Mouse (Mus musculus) hindbrain, embryonic 11.5 days (tissue): ENCODE data around the gene Dnah5. TPM values are rescaled to one million over a fixed set of nuclear protein-coding genes. Genes with fewer than 3 reads are reported as not detected.
A peak's percentile ranks its signal among the peaks of the same experiment; 100 is the strongest.

Experiments used
- ATAC-seq: fragments of 200-750 bp; cut with Nextera tagmentation; 2 replicates; pipeline ENCODE4 v1.8.0; 2017; ENCODE audit warnings: mild to moderate bottlenecking, moderate TSS enrichment, moderate library complexity; ENCODE audit not compliant: low FRiP score
- DNase-seq: peaks from one replicate; pipeline ENCODE4 v3.0.0-alpha.2; 2015; ENCODE audit warnings: low spot score
- H3K27ac ChIP-seq: fragments of 300-500 bp; sonication (generic); 2 replicates; pipeline ENCODE4 v1.5.1; 2014; ENCODE audit warnings: mild to moderate bottlenecking, low read depth, low read length
- H3K27me3 ChIP-seq: fragments of 300-500 bp; sonication (generic); 2 replicates; pipeline ENCODE4 v1.6.1; 2014; ENCODE audit warnings: mild to moderate bottlenecking, low read length, moderate library complexity, mixed read lengths; ENCODE audit not compliant: control insufficient read depth, insufficient read depth
- H3K36me3 ChIP-seq: fragments of 300-500 bp; sonication (generic); 2 replicates; pipeline ENCODE4 v1.6.1; 2014; ENCODE audit warnings: mild to moderate bottlenecking, low read length, moderate library complexity, mixed read lengths; ENCODE audit not compliant: control insufficient read depth, insufficient read depth
- H3K4me1 ChIP-seq: fragments of 300-500 bp; sonication (generic); replicated peaks from 2 replicates; pipeline ENCODE4 v1.6.1; 2014; ENCODE audit warnings: low read length, mixed read lengths; ENCODE audit not compliant: control insufficient read depth, insufficient read depth
- H3K4me2 ChIP-seq: fragments of 300-500 bp; sonication (generic); replicated peaks from 2 replicates; pipeline ENCODE4 v1.6.1; 2014; ENCODE audit warnings: mild to moderate bottlenecking, low read depth, low read length
- H3K4me3 ChIP-seq: fragments of 300-500 bp; sonication (generic); 2 replicates; pipeline ENCODE4 v1.5.1; 2014; ENCODE audit warnings: low read depth, low read length
- H3K9ac ChIP-seq: fragments of 300-500 bp; sonication (generic); 2 replicates; pipeline ENCODE4 v1.6.1; 2014; ENCODE audit warnings: low read depth, low read length
- H3K9me3 ChIP-seq: fragments of 300-500 bp; sonication (generic); 2 replicates; pipeline ENCODE4 v1.6.1; 2016; ENCODE audit warnings: low read length; ENCODE audit not compliant: control insufficient read depth
- WGBS: fragments of 180-500 bp; shearing (Covaris S2); extraction: QIAGEN DNeasy Blood & Tissue Kit; methylation state at CpG from one replicate; pipeline ENCODE4 v1.1.7; 2014; 5-methylcytosine and 5-hydroxymethylcytosine counted together
- polyA plus RNA-seq: library from polyadenylated mRNA; unstranded; fragments of >200 nt; fragmentation: Nextera tagmentation; extraction: Ambion mirVana; gene quantifications from 2 replicates; pipeline ENCODE4 v1.2.1, GENCODE M21; 2014

Dnah5 gene
- polyA plus RNA-seq, 1 experiment from 2014 or later: 0.49 TPM

DNA sequence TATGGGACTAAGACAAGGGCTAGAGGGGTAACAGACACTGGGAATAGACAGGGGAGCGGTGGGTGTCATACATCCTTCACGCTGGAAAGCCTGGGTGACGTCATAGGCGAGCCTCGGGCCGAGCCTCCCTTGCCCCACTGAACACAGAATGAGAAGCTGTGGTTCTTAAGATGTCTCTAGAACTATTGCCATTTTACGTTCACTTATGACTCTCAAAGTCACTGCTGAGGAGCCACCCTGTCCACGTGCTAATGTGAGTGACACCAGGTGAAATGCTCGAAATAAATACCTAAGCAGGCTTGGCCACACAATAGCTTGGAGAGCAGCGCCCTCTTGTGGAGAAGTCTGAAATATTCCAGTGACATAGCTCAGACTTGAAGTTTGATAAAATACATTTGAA, 21.7 kb upstream of the Dnah5 start:
- ATAC-seq: peak; percentile 84
- Histone ChIP-seq H3K4me3 (peak overlapping the region; percentile 3; the same call in 1 of the 2 replicates), H3K4me2 (peak overlapping the region; percentile 24), H3K4me1 (no peaks in the 10 kb centered on the region), H3K9ac (no peak overlapping the region), H3K9me3 (no peaks in the 10 kb centered on the region), H3K27ac (no peak overlapping the region), H3K36me3 (no peaks in the 10 kb centered on the region), H3K27me3 (no peaks in the 10 kb centered on the region)
- WGBS: 13% methylated on average over 10 of the region's 10 CpGs
- peak; percentile 87 for DNase-seq

GRCm38 (mm10) chr15:28182567-28182966, 21.0 kb upstream of the Dnah5 start:
- ATAC-seq (no peak; the same call in 1 of the 2 replicates), DNase-seq (no peak)
- H3K4me3 ChIP-seq: no peak overlapping the region
- H3K4me2 ChIP-seq: no peak overlapping the region
- H3K9ac ChIP-seq: no peak overlapping the region
- no peaks in the 10 kb centered on the region for H3K4me1 ChIP-seq
- WGBS: 69% methylated on average over 3 of the region's 3 CpGs
- H3K27me3 ChIP-seq: no peaks in the 10 kb centered on the region
- H3K9me3 ChIP-seq: no peaks in the 10 kb centered on the region
- no peak overlapping the region for H3K27ac ChIP-seq
- H3K36me3 ChIP-seq: no peaks in the 10 kb centered on the region

DNA sequence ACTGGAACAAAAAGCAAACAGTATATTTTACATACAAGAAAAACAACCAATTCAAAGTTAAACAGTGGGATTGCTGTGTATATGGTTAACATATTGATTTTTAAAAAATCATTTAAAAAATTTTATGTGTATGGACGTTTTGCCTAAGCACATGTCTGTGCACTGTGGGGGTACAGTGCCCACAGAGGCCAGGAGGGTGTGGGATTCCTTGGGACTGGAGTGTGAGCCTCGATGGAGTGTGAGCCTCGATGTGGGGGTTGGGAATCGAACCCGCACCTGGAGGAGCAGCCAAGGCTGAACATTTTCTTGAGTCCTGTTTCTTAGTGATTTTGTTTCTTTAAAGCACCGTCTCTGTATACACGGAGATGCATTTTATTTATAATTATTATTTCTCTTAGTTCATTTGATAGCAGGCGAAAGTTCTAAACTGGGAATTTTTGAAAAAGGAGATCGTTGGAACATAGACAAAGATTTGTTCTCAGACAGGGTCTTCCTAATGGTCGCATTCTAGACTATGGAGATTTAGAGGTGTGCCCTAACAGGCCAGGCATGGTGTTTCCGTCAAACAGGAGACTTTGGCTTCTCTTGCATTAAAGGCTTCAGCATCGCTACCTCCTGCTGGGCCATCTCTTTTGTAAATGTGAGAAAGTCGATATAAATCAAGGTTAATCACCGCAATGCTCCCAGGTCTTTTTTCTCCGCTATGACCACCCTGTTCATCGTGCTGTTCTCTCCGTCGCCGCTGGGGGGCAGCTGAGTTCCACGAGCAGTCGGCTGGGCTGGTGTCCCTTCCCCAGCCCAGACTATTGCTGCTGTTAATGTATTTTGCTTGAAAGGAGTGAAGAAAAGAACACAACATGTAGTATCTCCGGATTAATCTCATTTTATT, 15.8 kb upstream of the Dnah5 start:
- no peak overlapping the region for H3K4me2 ChIP-seq
- ATAC-seq (peak; percentile 75; the same call in 1 of the 2 replicates), DNase-seq (peak; percentile 85)

GRCm38 (mm10) chr15:28188361-28189011, 15.1 kb upstream of the Dnah5 start:
- no peak overlapping the region for H3K4me2 ChIP-seq
- H3K36me3 ChIP-seq: no peaks in the 10 kb centered on the region
- H3K9ac ChIP-seq: no peak overlapping the region
- H3K4me1 ChIP-seq: no peaks in the 10 kb centered on the region
- H3K9me3 ChIP-seq: no peaks in the 10 kb centered on the region
- WGBS: 73% methylated on average over 11 of the region's 11 CpGs
- no peaks in the 10 kb centered on the region for H3K27me3 ChIP-seq
- no peak for DNase-seq
- H3K27ac ChIP-seq: no peak overlapping the region
- H3K4me3 ChIP-seq: no peak overlapping the region
- 0 out of 2 replicates have a peak, but pooled peaks have one; percentile 6 for ATAC-seq

More for the DNA sequence above, 15.8 kb upstream of the Dnah5 start:
- 25% methylated on average over 22 of the region's 22 CpGs for WGBS
- Histone ChIP-seq H3K27me3 (no peaks in the 10 kb centered on the region), H3K9me3 (no peaks in the 10 kb centered on the region), H3K4me1 (no peaks in the 10 kb centered on the region), H3K9ac (no peak overlapping the region), H3K36me3 (no peaks in the 10 kb centered on the region), H3K27ac (no peak overlapping the region), H3K4me3 (no peak overlapping the region)

- no peak for ATAC-seq
- Histone ChIP-seq H3K27me3 (no peaks in the 10 kb centered on the region), H3K9ac (no peak overlapping the region), H3K4me3 (no peak overlapping the region), H3K9me3 (no peaks in the 10 kb centered on the region), H3K4me2 (no peak overlapping the region), H3K27ac (no peak overlapping the region), H3K4me1 (no peaks in the 10 kb centered on the region), H3K36me3 (no peaks in the 10 kb centered on the region)
- WGBS: 46% methylated on average over 12 of the region's 12 CpGs
- DNase-seq: no peak
These were observed 13.9 kb upstream of the Dnah5 start for GRCm38 (mm10) chr15:28189668-28190067.

DNA sequence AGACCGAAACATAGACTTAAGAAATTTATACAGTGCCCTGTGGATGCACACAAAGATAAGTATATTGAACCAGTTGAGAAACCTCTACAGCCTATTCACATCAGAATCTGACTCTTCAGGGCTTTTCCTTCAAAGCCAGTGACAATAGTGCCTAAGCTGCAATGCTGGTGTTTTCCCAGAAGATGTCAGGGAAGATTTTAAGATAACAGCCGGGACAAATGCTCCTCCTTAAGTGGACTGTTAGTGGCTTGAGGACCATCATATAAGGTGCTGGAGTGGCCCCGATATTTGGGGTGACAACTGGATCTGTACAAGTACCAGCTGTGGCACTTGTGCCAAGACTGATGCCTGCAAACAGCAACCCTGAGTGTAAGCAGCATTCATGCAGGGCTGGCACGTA, 4.9 kb upstream of the Dnah5 start:
- ATAC-seq (no peak), DNase-seq (no peak)
- 70% methylated on average over 4 of the region's 4 CpGs for WGBS
- Histone ChIP-seq H3K4me2 (no peak overlapping the region), H3K9ac (no peak overlapping the region), H3K4me3 (no peak overlapping the region), H3K27ac (no peak overlapping the region), H3K9me3 (no peaks in the 10 kb centered on the region), H3K27me3 (no peaks in the 10 kb centered on the region), H3K36me3 (no peaks in the 10 kb centered on the region), H3K4me1 (no peaks in the 10 kb centered on the region)

GRCm38 (mm10) chr15:28204626-28205025, 1.1 kb downstream of the Dnah5 start:
- Histone ChIP-seq H3K4me2 (no peak overlapping the region), H3K4me1 (no peaks in the 10 kb centered on the region), H3K27ac (no peak overlapping the region), H3K27me3 (no peaks in the 10 kb centered on the region), H3K9ac (no peak overlapping the region), H3K9me3 (no peaks in the 10 kb centered on the region), H3K36me3 (no peaks in the 10 kb centered on the region), H3K4me3 (no peak overlapping the region)
- ATAC-seq (no peak), DNase-seq (no peak)
- 87% methylated on average over 3 of the region's 3 CpGs for WGBS

- H3K4me3 ChIP-seq: no peak overlapping the region
- H3K4me1 ChIP-seq: no peaks in the 10 kb centered on the region
- no peaks in the 10 kb centered on the region for H3K27me3 ChIP-seq
- DNase-seq: no peak
- no peaks in the 10 kb centered on the region for H3K36me3 ChIP-seq
- 40% methylated on average over 2 of the region's 2 CpGs for WGBS
- ATAC-seq: no peak
- no peaks in the 10 kb centered on the region for H3K9me3 ChIP-seq
- no peak overlapping the region for H3K4me2 ChIP-seq
- H3K9ac ChIP-seq: no peak overlapping the region
- H3K27ac ChIP-seq: no peak overlapping the region
These were observed 4.0 kb downstream of the Dnah5 start for GRCm38 (mm10) chr15:28207545-28207944.
